Mouse (Mus musculus) urinary bladder, adult 18-20 months (tissue): ENCODE results near the gene Prkcg.
"Not testable (repeated sequence)": the region's sequence is repeated elsewhere in the genome, so short reads cannot be mapped to it uniquely, and the experiment has no call there.

ENCODE experiments used
- DNase-seq, 2 experiments: peaks; one replicate each; pipeline ENCODE4 v3.0.0; 2022; ENCODE audit warnings: low spot score in 2 of 2, mixed read lengths in 2 of 2

The Prkcg gene

DNA sequence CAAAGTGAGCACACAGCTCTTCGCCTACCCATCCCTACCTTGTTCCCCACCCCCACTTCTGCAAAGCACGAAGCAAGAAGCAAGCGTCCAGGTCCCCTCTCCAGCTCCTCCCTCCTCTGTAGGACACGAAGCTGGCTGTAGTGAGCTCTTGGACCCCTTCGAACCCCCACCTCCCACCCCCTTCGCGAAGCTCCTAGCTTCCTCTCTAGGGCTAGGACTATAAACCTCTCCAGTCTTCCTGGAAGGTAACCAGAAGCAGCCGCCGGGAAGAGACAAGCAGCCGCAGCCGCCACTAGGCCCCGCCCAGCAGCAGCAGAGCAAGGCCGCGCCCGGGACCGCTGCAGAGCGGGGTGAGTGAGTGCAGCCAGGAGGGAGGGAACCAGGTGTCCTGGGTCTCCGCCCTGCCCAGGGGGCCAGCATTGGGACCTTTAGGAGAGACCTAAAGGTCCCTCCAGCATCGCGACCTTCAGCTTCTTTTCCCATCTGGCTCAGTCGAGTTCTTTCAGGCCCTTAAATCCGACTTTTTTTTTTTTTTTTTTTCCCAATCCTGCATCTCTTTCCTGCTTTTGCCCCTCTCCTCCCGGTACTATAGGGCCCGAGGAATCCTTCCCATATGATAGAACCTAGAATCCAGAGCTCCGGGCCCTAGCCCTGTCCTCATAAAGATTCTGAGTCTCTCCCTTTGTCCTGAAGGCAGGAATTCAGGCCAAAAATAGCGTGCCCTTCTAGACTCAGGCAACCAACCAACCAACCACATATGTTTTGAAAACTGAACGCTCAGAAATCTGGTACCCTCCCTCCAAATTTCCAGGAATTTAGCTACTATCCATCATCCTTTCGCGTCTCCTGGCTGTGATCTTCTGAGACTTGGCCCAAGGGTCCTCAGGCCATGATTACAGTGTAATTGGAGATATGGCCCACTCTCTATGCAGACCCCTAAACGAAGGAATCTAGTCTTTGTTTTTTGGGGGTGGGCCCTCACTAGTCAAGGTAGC, at the start of gene Prkcg, which contains the start of gene Myadm:
Prkcg (plus strand) TSS at position 204 of the 995 bp plus-strand sequence.
Myadm (plus strand) TSS at position 105 of the 995 bp plus-strand sequence.
- peak; percentile 64 to 75 for DNase-seq

DNA sequence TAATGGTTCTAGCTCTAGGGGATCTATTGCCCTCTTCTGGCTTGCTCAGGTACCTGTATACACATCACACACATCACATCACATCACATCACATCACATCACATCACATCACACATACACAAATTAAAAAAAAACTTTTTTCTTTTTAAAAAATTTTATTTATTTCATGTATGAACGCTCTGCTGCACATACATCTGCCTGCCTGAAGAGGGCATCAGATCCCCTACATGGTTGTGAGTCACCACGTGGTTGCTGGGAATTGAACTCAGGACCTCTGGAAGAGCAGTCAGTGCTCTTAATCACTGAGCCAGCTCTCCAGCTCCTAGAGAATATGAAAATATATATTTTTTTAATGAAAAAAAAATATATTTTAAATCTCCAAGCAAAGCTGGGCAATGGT, 49.8 kb upstream of the Prkcg start:
- no peak for DNase-seq

DNA sequence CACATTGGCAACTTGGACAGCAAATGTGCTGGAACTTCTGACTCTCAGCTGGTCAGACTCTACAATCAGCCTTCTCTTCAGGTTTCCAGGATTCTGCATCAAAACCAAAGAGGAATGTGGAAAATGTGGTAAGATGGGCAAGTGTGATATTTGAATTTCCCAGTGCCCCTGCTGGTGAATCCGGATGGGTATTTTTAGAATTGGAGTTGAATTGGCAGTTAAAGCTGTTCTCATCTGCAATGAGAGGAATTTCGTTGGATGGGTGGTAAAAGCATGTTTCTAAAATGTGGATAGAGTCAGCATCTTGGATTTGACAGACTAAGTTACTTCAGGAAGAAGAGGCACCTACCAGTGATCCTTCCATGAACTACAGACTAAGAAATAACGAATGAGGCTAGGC, 28.3 kb upstream of the Prkcg start:
- DNase-seq: no peak

DNA sequence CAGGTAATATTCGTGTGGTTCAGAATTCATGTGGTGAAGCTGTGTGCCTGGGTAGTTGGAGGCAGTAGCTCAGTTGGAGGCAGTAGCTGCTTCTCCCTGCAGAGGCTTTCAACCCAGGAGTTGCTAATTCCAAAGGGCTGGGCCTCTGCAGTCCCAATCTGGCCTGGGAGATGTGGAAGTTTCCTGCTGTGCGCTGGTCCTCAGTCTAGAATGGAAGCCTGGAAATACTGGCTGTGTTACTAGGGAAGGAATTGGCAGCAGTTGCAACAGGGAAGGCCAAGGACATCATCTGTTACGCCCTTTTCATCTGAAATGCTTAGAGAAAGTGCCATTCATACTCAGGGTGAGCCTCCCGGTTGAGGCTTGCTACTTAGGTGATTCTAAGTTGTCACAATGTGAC, 27.5 kb upstream of the Prkcg start:
- DNase-seq: no peak

DNA sequence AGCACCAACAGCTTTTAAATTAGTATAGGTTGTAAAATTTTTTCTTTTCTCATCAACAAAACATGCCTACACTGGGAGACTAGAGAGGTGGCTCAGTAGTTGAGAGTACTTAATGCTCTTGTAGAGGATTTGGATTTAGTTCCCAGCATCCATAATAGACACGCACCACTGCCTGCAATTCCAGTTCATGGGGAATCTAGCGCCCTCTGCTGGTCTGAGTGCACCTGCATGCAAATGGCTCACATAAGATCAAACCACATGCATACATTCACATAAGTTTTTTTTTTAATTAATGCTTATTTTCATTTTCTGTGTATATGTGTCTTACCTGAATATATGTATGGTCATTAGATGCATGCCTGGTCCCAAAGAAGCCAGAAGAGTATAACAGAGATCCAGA, 26.2 kb upstream of the Prkcg start:
- no peak for DNase-seq

DNA sequence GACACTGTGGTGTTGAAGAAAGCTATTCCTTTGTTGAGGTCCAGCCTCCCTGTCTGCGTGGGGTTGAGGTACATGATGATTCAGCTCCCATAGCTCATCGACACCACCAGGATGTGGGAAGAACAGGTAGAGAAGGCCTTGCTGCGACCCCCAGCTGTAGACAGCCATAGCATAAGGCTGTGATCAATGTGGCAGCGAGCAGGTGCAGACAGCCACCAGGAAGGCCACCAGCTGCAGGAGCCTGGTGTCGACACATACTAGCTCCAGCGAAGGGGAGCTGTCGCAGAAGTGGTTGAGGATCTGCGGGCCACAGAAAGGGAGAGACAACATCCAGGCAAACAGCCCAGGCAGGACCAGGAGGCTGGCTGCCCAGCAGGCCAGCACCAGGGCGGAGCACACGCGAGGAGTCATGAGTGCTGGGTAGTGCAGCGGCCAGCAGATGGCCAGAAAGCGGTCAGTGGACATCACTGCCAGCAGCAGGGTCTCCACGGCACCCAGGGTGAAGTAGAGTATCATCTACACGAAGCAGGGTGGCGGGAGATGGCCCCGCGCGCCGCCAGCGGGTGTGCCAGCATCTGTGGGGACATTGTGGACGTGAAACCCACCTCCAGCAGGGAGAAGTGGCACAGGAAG, 24.5 kb upstream of the Prkcg start:
- no peak for DNase-seq

DNA sequence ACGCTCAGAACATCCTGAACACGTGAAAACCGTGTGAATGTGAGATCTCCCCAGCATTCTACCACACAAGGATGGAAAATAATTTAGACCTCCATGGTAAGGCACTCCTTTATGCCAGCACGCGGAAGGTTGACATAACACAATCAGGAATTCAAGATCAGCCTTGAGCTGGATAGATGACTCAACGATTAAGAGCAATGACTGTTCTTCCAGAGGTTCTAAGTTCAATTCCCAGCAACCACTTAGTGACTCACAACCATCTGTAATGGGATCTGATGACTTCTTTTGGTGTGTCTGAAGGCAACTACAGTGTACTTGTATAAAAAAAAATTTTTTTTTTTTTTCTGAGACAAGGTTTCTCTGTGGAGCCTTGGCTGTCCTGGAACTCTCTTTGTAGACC, 23.7 kb upstream of the Prkcg start:
- no peak for DNase-seq

DNA sequence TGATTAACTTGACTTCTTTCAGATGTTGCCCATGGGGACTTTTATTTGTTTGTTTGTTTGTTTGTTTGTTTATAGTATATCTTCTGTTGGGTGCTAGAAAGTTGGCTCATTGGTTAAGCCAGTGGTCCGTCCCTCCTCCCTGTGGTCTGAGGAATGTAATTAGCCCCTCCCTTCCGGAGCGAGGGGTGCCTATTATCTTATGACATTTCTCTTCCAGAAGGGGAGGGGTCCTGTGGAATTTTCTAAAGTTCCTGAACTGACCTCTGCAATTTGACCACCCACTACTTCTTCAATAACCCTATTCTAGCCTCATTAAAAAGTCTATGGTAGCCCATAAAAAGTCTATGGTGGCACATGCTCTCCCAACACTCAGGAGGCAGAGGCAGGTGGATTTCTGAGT, 21.7 kb upstream of the Prkcg start:
- DNase-seq: no peak

DNA sequence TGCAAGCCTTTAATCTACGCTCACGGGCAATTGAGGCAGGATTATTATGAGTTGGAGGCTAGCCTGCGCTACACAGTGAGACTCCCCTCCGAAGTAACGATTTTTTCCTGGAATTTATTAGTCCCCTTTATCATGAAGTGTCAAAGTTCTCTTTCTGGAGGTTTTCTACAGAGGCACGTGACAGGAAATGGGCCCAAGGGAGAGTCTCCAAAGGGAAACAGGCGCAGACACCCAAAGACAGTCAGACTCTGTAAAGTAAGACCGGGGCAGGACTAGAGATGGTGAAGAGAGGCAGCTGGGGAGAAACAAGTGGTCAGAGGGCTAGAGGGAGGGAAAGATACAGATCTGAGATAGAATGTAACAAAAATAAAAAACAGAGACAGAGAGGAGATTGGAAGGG, 21.1 kb upstream of the Prkcg start:
- no peak for DNase-seq

DNA sequence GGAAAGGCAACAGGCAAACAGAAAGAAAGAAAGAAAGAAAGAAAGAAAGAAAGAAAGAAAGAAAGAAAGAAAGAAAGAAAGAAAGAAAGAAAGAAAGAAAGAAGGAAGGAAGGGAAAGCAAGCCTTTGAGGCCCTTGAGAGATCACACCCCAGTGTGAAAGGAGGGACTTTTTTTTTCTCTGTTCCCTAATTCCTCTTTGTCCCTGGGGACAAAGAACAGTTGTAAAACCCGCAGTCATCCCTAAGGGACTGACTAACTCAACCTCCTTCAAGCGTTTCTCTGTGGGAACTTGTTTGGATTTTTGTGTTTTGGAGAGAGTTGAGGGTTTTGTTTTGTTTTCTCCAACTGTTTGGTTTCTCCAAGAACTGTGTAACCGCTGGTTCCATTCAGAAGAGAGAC, 20.7 kb upstream of the Prkcg start:
- no peak for DNase-seq

DNA sequence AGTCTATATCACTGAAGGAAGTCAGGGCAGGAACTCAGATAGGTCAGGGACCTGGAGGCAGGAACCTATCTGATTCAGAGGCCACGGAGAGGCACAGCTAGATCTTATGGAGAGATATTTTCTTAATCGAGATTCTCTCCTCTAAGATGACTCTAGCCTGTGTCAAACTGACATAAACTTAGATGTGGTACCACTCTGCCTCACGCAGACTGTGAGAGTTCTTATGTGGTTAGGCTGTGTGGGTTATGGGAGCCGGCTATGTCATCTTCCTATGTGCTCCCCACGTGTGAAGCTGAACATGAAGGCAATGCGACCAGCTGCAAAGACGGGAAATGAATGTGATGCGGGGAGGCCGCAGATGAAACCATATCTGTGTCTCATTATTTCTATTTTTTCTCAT, 16.8 kb upstream of the Prkcg start:
- DNase-seq: no peak

DNA sequence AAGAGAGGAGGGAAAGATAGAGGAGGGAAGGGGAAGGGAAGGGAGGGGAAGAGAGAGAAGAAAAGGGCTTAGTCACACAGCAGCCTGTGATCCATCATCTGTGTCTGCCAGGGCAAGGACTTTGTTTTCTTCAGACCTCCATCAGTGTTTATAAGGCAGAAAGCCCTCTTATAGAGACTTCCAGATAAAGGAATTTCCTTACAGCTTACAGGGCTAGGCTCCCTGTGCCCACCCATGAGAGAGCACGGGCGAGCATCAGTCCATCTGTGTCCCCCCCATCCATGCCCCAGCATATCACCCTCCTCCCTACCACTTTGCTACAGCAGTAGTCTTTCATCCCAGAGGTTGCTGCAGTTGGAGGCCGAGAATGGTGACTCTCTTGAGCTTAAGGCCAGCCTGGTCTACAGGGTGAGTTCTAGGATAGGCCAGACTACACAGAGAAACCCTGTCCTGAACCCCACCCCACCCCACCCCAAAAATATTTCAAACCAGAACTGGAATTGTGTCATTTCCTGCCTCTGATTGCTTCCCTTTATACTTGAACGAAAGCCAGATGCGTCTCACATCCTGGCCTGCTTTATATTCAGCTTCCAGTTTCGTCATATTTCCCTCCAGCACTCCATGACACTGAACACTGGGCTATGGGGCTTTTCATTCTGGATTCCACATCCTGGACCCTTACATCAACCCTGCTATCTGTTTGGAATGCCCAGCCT, 13.4 kb upstream of the Prkcg start:
- DNase-seq: no peak

DNA sequence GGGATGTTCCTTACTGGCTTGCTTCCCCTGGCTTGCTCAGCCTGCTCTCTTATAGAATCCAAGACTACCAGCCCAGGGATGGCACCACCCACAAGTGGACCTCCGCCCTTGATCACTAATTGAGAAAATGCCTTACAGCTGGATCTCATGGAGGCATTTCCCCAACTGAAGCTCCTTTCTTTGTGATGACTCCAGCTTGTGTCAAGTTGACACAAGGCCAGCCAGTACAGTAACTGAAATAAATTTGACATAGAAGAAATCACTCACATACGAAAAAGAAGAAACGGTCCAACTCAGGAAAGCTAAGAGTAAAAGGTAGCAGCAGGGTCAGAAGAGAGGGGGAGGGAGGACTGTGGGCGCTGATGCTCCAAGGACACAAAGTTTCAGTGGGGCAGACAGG, 12.2 kb upstream of the Prkcg start:
- not testable (repeated sequence) for DNase-seq

DNA sequence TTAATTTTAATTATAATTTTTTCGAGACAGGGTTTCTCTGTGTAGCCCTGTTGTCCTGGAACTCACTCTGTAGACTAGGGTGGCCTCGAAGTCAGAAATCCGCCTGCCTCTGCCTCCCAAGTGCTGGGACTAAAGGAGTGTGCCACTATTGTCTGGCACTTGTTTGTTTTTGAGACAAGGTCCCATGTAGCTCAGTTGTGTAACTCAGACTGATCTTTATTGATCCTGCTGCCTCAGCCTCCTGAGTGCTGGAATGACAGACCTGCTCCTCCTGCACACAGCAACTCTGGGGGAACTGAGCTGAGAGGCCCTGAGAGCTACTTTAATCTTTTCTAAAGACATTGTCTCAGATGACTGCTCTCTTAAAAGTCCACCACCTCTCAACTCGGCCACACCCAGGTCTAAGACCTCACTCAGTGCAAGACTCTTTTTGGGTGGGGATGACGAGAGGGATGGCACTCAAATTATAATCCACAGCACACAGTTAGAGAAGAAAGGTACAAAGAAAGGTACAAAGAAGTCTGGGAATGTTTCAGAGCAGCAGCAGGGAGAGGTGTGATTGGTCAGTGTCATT, 8.8 kb upstream of the Prkcg start:
- no peak for DNase-seq

DNA sequence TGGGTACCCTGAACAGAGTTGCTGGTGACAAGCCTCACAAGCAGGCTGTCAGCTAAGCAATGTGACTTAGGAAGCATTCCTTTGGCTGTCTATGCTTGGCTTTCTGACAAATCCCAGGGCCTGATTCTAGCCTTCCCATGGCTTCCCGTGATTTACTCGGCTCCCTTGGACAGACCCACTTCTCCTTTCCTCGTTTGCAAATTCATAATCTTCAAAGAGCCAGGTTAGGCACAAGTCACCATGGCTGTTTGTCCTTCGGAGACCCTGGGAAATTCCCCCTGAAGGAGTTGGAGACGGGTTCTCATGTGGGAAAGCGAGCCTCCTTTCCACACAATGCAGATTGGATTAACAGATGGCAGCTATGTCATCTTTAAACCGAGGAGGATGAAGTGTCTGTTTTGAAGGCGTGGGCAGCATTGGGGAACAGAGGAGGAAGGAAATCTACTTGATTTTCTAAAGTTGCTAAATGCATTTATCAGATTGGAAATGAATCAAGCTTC, 8.3 kb upstream of the Prkcg start:
- DNase-seq: no peak

DNA sequence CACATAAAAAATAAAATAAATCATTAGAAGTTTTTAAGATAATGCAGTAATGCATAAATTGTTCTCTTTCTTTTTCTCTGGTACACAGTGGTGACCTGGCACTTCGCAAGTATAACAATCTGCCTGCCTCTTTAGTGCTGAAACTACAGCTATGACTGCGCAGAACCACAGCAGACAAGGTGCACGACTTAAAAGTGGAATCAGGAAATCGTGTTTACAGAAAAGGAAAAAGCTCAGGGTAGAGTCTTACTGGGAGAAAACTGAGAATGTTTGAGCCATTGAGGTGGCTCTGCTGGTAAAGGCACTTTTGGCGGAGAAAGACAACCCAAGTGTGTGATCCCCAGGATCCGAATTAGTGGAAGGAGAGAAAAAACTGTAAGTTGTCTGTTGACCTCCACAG, 7.2 kb upstream of the Prkcg start:
- DNase-seq: no peak

DNA sequence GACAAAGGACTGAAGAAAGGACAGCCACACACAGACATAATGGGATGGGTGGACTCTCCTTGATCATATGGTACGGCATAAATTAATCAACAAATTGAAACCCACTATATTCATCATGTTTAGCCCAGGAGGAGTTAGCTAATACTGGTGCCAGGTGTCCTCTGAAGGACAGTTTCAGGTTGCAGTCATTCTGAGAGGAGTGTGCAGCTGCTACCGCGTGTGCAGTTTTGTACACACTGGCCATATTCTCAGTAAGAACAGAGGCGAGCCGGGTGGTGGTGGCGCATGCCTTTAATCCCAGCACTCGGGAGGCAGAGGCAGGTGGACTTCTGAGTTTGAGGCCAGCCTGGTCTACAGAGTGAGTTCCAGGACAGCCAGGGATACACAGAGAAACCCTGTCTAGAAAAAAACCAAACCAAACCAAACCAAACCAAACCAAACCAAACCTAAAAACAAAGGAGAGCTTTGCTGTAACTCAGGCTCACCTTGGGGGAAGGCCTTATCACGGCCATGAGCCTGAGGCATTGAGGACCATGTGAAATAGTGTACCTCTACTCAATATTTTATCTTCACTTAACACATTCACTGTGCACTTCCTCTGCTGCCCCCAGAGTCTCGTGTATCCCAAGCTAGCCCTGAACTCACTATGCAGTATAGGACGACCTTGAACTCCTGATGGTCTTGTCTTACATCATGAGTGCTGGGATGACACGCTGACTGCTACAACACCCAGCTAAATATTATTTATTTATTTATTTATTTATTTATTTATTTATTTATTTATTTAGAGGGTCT, 5.7 kb upstream of the Prkcg start:
- no peak for DNase-seq

DNA sequence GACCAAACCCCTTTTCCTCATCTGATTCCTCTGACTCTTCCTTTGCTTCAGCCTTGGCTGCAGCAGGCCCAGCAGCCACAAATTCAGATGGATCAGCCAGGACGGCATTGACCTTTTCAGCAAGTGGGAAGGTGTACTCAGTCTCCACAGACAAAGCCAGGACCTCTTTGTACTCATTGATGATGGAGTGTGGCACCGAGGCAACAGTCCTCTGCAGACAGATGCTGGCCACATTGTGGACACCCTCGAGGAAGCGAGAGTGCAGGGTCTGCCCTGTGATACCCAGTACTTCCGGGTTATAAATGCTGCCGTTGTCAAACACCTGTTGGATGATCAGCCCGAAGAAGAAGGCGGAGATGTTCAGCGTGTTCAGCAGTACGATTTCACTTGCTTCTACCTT, 4.4 kb upstream of the Prkcg start:
- no peak for DNase-seq

DNA sequence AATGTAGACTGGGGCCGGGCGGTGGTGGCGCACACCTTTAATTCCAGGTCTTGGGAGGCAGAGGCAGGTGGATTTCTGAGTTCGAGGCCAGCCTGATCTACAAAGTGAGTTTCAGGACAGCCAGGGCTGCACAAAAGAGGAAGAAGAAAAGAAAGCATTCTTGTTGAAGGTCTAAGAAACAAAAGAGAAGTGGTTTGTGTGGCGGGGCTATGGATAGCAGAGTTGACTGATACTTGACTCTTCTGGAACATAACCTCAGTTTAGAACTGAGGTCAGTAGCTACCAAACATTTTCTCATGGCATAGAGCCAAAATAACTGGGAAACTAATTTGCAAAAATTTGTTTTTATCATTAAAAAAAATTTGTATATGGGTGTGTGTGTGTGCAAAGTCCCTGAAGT, 2.9 kb upstream of the Prkcg start:
- no peak for DNase-seq

DNA sequence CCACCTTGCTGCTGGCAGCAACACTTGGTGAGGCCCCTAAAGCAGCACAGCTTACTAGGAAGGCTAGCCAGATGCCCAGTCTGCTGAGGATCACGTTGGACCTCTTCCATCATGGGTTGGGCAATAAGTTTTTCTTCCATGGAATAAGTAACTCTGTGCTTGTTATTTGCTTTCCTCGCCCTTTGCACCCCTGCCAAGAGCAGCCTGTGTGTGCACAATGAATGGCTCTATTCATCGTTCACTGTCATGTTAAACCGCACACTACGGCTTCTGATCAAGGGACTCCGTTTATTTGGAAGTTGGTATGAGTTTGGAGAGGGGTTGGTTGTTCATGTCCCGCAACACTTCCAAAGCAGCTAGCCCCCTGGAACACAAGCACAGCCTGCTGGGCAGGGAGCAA, 1.8 kb upstream of the Prkcg start:
- no peak for DNase-seq
